Mouse (Mus musculus): ENCODE measurements around the gene Tnfrsf21.
A peak's percentile ranks its signal among the peaks of the same experiment; 100 is the strongest.

The Tnfrsf21 gene

GRCm38 (mm10) chr17:43025048-43025447 is 8.7 kb downstream of the Tnfrsf21 start:
- no peak for DNase-seq (ENCODE audit: low read depth, low spot score)

DNA sequence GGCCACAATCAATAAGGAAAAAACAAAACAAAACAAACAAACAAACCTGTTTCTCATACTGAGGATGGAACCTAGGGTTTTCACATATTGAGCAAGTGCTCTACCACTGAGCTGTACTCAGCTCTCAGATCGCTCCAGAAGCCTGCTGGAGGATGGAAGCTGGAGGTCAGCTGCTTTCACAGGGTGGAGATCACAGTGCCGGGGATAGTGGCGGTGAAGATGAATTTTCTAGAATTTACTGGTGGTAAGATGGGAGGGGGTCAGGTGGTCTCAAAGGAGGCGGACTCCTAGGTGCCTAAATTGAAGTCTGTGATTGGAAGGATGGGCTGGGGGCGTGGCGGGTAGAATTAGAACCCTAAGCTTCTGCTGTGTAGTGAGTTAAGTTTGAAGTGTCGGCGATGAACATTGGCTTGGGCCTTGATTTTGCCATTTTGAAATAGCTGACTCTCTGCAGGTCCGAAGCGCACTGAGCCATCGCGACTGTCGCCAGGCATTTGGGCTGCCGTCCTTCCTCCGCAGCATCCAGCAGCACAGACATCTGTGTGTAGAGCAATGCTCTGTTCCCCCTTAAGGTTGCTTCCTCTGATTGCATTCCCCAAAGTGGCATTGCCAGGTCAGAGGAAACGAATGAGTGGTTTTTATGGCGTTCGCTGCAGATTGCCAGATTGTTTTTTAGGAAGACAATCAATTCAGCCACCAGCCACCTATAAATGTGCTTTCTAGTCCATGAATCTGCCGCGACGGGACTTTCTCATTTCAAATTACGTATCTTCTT is 9.7 kb downstream of the Tnfrsf21 start:
- peak; percentile 39 for DNase-seq (ENCODE audit: low read depth, low spot score)

DNA sequence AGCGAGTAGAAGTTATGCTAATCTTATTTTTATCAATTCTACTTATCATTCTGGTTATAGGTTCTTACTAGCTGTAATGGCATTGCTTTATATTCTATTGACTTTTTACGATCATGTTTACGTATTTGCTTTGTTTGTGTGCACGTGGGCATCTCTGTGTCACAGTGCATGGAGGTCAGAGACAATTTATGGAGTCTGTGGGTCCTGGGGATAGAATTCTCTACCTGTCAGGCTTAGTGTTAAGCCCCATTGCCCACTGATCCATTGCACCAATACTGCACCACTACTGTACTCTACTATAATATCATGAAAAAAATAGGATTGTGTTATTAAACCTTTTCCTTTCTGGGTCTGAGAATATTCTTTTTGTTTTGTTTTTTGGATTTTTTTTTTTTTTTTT is 10.4 kb downstream of the Tnfrsf21 start:
- DNase-seq (ENCODE audit: low read depth, low spot score): no peak

- no peak for DNase-seq (ENCODE audit: low read depth, low spot score)
Measured at GRCm38 (mm10) chr17:43029546-43029945, 13.2 kb downstream of the Tnfrsf21 start.

DNA sequence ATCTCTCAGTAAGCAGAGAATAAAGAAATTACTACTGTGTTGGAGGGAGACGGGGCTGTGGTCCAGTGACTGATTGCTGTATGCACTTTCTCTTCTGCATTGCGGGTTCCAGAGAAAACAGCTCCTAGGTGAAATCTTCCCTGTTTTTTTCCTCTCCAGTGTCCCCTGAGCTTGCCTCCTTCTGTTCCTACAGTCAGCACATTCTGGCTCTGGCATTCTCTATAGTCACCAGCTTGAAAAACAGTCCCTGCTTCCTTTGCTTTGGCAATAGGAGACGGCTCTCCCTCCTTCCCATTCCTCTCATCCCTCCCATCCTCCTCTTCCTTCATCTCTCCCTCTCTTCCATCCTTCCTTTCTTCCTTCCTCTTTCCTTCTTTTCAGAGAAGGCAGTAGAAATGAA is 13.9 kb downstream of the Tnfrsf21 start:
- no peak for DNase-seq (ENCODE audit: low read depth, low spot score)

DNA sequence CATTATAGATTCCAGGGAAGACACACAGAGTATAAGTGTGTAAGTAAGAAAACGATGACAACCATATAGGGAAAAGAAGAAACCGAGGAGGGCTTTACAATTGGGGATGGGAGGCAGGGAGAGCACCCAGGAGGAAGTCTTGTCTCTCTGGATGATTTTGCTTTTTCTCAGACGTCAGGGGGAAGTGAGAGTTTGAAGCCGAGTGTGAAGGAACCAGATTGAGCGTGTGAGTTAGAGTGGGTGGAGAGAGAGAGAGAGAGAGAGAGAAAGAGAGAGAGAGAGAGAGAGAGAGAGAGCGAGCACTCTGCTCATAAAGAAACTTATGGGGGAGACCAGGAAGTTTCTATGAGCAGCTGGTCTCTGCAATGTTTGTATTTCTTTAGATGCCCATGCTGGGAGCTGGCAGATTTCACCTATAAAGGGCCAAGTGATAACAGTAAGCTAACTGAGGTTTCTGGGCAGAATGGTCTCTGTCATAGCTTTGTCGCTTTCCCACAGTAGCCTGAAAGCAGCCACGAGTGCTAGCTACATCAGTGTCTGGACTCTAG is 16.2 kb downstream of the Tnfrsf21 start:
- DNase-seq (ENCODE audit: low read depth, low spot score): no peak

GRCm38 (mm10) chr17:43035386-43035785 is 19.0 kb downstream of the Tnfrsf21 start:
- no peak for DNase-seq (ENCODE audit: low read depth, low spot score)

- DNase-seq (ENCODE audit: low read depth, low spot score): peak; percentile 98
Measured at GRCm38 (mm10) chr17:43036058-43036757, 19.9 kb downstream of the Tnfrsf21 start.

- no peak for DNase-seq (ENCODE audit: low read depth, low spot score)
Measured at GRCm38 (mm10) chr17:43040571-43040970, 24.2 kb downstream of the Tnfrsf21 start.

DNA sequence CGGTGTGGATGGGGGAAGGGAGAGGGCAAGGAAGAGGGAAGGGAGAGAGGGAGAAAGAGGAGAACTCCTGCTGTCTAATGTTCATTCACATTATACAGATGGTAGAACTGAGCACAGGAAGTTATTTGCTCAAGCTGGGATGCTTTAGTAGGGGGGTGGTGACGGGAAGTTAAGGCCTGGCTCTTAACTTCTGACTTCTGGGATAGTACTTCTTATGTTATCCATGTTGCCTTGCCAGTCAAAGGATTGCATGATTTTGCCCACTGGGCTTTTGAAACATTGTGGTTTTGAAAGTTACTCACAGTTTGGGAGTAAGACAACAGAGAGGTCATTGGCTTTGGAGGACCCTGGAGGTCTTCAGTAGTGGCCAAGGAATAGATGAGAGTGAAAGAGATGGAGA is 34.3 kb downstream of the Tnfrsf21 start:
- no peak for DNase-seq (ENCODE audit: low read depth, low spot score)

DNA sequence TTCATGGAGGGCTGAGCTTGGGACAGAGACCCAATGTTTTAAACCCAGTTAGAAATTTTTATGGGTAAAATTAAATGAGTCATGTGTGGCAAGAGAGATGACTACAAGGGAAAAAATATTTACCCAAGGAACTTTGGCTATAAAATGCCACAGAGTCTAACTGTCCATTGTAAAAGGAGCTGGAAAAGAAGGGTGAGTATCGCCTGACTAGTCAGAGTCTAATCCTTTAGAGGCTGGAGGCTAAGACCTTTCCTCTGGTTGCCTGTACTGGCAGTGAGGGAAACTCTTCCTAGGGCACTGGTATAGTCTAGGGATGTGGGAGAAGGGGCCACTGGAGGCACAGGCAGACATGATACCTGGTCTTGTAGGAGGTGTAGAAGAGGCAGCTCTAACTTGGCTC is 36.4 kb downstream of the Tnfrsf21 start:
- DNase-seq (ENCODE audit: low read depth, low spot score): no peak

DNA sequence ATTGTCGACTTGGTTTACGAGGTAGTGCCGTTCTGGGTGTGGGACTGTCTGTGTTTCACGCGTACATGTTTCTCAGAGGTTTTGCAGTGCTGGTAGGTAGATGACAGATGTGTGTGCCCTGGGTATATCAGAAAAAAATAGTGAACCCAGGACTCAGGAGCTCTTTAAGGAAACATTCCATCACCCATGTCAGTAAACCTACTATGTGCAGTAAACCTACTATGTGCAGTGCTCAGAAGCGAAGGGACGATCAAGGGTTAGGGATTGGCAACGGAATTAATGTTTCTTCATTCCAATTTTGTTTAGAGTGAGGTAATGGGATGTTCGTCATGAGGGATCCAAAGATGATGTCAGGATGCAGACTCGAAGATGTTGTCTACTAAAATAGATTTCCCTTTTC is 37.6 kb downstream of the Tnfrsf21 start:
- no peak for DNase-seq (ENCODE audit: low read depth, low spot score)

DNA sequence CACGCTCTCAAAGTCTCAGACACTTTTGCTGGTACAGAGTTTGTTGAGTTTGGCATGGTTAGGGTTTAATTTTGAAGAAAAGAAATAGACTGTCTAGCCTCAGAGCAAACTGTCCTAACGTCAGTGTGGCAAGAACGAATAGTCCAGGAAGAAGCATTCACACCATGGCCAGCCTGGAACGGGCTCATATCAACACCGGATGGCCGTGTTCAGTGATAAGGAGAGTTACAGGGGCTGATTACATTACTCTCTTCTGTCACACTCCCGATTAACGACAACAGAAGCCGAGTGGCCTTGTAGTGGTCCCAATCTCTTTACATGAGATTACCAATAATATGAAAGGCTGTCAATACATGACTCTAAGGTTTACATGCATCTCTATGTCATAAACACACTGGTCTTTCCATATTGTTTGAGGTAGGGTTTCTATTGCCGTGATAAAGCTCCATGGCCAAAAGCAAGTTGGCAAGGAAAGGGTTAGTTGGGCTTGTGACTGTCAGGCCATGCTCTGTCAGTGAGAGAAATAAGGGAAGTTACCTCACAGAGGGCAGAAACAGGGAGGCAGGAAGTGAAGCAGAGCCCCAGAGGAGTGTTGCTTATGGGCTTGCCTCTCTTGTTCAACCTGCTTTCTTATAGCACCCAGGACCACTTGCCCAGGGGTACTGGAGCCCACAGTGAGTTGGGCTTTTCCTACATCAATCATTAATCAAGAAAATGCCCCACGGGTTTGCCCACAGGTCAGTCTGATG is 42.1 kb downstream of the Tnfrsf21 start:
- DNase-seq (ENCODE audit: low read depth, low spot score): no peak

DNA sequence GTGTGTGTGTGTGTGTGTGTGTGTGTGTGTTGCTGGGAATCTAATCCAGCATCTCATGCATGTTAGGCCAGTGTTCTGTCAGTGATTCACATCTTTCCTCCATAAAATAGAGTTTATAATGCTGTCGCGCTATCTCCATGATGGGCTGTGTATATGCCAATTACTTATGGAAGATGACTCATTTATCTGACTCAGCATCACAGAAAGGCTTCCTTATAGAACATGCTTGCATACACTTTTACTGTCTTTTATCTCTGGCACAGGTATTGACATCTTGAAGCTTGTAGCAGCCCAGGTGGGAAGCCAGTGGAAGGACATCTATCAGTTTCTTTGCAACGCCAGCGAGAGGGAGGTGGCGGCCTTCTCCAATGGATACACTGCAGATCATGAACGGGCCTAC is 48.4 kb downstream of the Tnfrsf21 start:
- DNase-seq (ENCODE audit: low read depth, low spot score): no peak

GRCm38 (mm10) chr17:43068846-43069553 is 52.6 kb downstream of the Tnfrsf21 start:
- DNase-seq (ENCODE audit: low read depth, low spot score): no peak

DNA sequence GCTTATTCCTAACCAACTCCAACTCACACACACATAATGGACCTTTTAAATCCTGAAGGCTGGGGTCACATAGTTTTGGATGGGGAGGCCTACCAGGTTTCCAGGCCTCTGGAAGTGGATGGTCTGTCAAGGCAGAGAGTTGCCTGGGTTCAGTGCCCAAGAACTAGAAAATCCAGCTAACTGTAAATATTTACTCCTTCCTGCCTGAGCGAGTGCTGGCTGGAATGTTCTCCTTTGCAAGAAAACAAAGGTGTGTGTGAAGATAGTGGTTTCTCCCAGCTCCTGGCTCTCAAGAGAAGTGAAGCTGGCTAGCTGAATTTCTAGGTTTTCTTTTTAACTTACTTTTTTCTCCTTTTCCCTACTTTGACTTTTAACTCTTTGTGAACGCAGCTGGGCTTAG is 54.6 kb downstream of the Tnfrsf21 start:
- no peak for DNase-seq (ENCODE audit: low read depth, low spot score)

DNA sequence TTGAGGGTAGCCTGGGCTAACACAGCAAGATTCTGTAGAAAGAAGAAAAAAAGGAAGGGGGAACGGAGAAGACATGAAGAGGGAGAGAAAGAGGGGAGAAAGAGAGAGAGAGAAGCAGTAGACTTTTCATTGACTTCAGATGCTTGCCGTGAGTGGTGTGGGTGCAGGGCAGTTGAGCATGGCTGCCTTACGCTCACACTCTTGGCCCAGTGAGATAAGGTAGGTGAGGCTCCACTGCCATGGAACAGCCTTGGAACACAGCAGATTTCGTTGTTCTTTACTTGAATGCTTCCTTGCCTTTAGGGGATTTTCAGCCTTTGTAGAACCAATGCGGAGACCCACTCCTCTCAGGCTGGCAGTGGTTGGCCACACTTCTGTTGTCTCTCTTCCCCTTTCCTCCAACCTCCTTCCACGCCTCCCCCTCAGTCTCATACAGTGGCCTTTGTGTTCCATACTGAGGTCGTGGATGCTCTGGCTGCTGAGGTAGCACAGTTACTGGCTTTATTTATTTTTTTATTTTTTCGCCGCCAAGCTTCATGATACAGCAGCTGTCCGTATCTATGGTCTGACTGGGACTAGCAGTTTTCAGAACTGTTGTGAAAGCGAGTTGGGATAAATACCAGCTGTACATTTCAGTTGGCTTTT is 55.9 kb downstream of the Tnfrsf21 start:
- DNase-seq (ENCODE audit: low read depth, low spot score): peak; percentile 27

- no peak for DNase-seq (ENCODE audit: low read depth, low spot score)
Measured at GRCm38 (mm10) chr17:43072787-43073148, 56.4 kb downstream of the Tnfrsf21 start.

GRCm38 (mm10) chr17:43074391-43074790 is 58.0 kb downstream of the Tnfrsf21 start:
- no peak for DNase-seq (ENCODE audit: low read depth, low spot score)

GRCm38 (mm10) chr17:43075100-43075499 is 58.7 kb downstream of the Tnfrsf21 start:
- DNase-seq (ENCODE audit: low read depth, low spot score): no peak

DNA sequence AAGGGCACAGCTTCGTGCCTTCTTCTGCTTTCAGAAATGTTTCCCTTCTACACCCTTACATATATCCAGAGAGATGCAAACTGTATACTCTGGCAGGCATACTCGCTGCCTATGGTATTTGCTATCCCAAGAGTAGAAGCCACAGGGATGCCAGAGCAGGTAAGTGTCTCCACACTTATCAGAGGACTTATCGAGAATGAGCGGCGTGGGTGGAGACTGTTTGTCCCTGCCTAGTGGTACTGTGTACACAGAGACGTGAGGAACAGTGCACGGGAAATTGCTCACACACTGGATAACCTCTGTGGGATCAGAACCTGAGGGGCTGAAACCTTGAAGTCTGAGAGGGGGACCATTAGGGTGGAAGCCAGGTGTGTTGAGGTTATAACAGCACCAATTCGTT is 59.6 kb downstream of the Tnfrsf21 start:
- DNase-seq (ENCODE audit: low read depth, low spot score): no peak
